In the genomic region with DNA sequence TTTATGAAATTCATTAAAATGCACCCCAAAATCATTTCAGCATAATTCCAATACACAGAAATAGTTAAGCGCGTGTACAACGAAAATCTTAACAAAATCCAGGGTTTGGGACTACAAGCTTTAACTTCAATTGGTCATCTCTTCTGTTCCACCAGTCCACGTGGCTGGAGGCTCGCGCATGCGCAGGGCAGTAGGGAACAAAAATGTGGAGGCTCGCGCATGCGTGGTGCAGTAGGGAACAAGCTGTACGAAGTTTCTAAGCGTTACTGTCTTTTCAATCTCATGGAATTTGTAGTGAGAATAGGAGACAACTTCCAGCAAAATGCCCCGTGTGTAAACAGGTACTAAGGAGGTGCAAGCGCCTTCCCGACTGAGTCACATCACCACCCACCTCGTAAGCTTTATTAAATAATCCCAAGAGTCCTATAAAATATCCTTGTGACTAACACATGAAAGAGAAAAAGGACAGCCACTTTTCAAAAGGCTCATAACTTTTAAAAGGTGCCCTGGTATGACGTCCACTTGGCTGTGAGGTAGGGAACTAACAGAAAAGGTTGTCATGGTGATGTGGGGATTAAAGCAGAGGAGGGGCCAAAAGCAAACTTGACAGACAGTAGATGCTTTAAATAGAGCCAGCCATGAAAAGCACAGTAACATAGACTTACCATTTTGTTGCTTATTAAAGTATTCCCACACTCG, we compare ENCODE assay signal across 16 mouse cellular contexts.
DNase-seq lines count a peak whose midpoint lies in the region; ATAC-seq and TF ChIP-seq lines count a peak whose summit lies in the region.
"Had no signal": no experiment of that assay in that cellular context is flagged by ENCODE, and none has a peak within 500 bp of the region (broad histone marks: within the 10 kb centered on the region; RNA-seq: fewer than 3 reads in every experiment).

No protein-coding gene starts in this region.

- WGBS in liver, postnatal 0 days (ENCODE audit: insufficient replicate concordance), result 82% methylated on average over 18 of the region's 18 CpGs
- 50% methylated on average over 18 of the region's 18 CpGs for WGBS in forebrain, embryonic 13.5 days
- whole genome bisulfite sequencing in midbrain, embryonic 13.5 days, result 71% methylated on average over 18 of the region's 18 CpGs

- no peak for DNase-seq in liver, postnatal 0 days
- DNase-seq in liver, result no peak
- peak; percentile 48 for DNase-seq in brain, adult 2 months (ENCODE audit: low read depth, low spot score)
- DNase-seq in ovary, postnatal 10 days (ENCODE audit: low spot score), result no peak
- no peak for DNase-seq in frontal cortex, postnatal 36 days (ENCODE audit: low spot score in 2 of 2)
- DNase-seq: cerebellum, adult 8-10 months; kidney, postnatal 14 days; lung, postnatal 36 days; thymus, adult 18-20 months had no signal

- no peaks in the 10 kb centered on the region for H3K4me1 ChIP-seq in liver, postnatal 0 days (ENCODE audit: insufficient read depth)
- H3K4me1 ChIP-seq in forebrain, embryonic 13.5 days, result peaks cover 35% of the 10 kb centered on the region
- peaks cover 25% of the 10 kb centered on the region for H3K4me1 ChIP-seq in midbrain, embryonic 13.5 days (replicated peaks)

- no peak overlapping the region for H3K4me2 ChIP-seq in liver, postnatal 0 days (ENCODE audit: low read depth, low read length)
- H3K4me2 ChIP-seq in forebrain, embryonic 13.5 days, result peak overlapping the region; percentile 44
- peak overlapping the region; percentile 12; the same call in 1 of the 2 replicates for H3K4me2 ChIP-seq in midbrain, embryonic 13.5 days (replicated peaks)
- H3K4me2 ChIP-seq: embryonic facial prominence, embryonic 12.5 days; heart, embryonic 12.5 days had no signal

- peak overlapping the region; percentile 52; the same call in 1 of the 2 replicates for H3K27ac ChIP-seq in liver, postnatal 0 days (ENCODE audit: low read depth)
- H3K27ac ChIP-seq in forebrain, embryonic 13.5 days, result no peak overlapping the region
- H3K27ac ChIP-seq in midbrain, embryonic 13.5 days, result no peak overlapping the region
- H3K27ac ChIP-seq: embryonic facial prominence, embryonic 12.5 days; liver, embryonic 14.5 days had no signal

- H3K9me3 ChIP-seq in liver, postnatal 0 days (ENCODE audit: low read length), result no peaks in the 10 kb centered on the region
- H3K9me3 ChIP-seq in forebrain, embryonic 13.5 days (replicated peaks), result no peaks in the 10 kb centered on the region
- H3K9me3 ChIP-seq in midbrain, embryonic 13.5 days, result no peaks in the 10 kb centered on the region
- H3K9me3 ChIP-seq: embryonic facial prominence, embryonic 12.5 days; heart, embryonic 12.5 days had no signal

- H3K4me3 ChIP-seq in liver, postnatal 0 days (ENCODE audit: low read depth, low read length), result no peak overlapping the region
- peak overlapping the region; percentile 10; the same call in 1 of the 2 replicates for H3K4me3 ChIP-seq in forebrain, embryonic 13.5 days
- H3K4me3 ChIP-seq in midbrain, embryonic 13.5 days (replicated peaks), result no peak overlapping the region
- H3K4me3 ChIP-seq: embryonic facial prominence, embryonic 12.5 days; heart, embryonic 12.5 days had no signal

- no peak for TF ChIP-seq CTCF in liver, postnatal 0 days (IDR thresholded peaks at IDR 0.05; ENCODE audit: low read depth)

- TF ChIP-seq EP300 in liver, postnatal 0 days (IDR thresholded peaks at IDR 0.05; ENCODE audit: low read depth), result no peak

- H3K27me3 ChIP-seq in liver, postnatal 0 days (ENCODE audit: insufficient read depth, low read length), result no peaks in the 10 kb centered on the region
- no peaks in the 10 kb centered on the region for H3K27me3 ChIP-seq in forebrain, embryonic 13.5 days
- H3K27me3 ChIP-seq in midbrain, embryonic 13.5 days, result no peaks in the 10 kb centered on the region
- H3K27me3 ChIP-seq: embryonic facial prominence, embryonic 12.5 days; heart, embryonic 12.5 days had no signal

- no peaks in the 10 kb centered on the region for H3K36me3 ChIP-seq in liver, postnatal 0 days (replicated peaks; ENCODE audit: insufficient read depth, low read length)
- H3K36me3 ChIP-seq in forebrain, embryonic 13.5 days (ENCODE audit: poor library complexity, severe bottlenecking), result no peaks in the 10 kb centered on the region
- H3K36me3 ChIP-seq in midbrain, embryonic 13.5 days, result no peaks in the 10 kb centered on the region
- H3K36me3 ChIP-seq: heart, embryonic 12.5 days had no signal

- no peak overlapping the region for H3K9ac ChIP-seq in liver, postnatal 0 days (replicated peaks)
- H3K9ac ChIP-seq in forebrain, embryonic 13.5 days, result no peak overlapping the region
- H3K9ac ChIP-seq in midbrain, embryonic 13.5 days (replicated peaks), result no peak overlapping the region
- H3K9ac ChIP-seq: embryonic facial prominence, embryonic 12.5 days; heart, embryonic 12.5 days; liver, embryonic 14.5 days had no signal

- ATAC-seq in liver, postnatal 0 days, result peak; percentile 81
- ATAC-seq in forebrain, embryonic 13.5 days, result peak; percentile 73; the same call in 1 of the 2 replicates
- peak; percentile 69 for ATAC-seq in midbrain, embryonic 13.5 days
- ATAC-seq: CD4-positive, CD25-positive, alpha-beta regulatory T cell, adult 4 months; intestine, embryonic 16.5 days had no signal
